Mouse (Mus musculus) T-cell, adult 2 months (primary cell): ENCODE measurements around the gene Neurog3.

Experiments used
- DNase-seq: peaks from one replicate; pipeline ENCODE4 v3.0.0; 2022; ENCODE audit warnings: low spot score

Neurog3 gene

DNA sequence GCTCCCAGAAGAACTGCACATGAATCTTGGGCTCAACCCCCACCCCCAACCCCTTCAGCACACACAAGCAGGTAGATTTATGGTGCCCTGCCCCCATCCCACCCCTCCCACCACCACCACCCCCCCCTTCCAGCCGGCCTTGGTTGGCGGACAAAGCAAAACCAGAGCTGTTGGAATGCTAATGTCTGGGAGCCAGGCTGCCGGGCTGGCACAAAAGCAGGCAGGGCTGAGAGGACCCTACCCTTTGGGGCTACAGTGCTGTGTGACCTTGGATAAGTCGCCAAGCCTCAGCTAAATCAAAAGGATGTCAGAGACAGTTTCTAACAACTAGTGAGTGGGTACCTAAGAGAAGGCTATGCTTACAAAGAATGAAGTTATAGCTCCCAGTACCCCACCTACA is 4.3 kb downstream of the Neurog3 start:
- DNase-seq, result no peak

- no peak for DNase-seq
Measured at GRCm38 (mm10) chr10:62138040-62138439, 5.2 kb downstream of the Neurog3 start.

DNA sequence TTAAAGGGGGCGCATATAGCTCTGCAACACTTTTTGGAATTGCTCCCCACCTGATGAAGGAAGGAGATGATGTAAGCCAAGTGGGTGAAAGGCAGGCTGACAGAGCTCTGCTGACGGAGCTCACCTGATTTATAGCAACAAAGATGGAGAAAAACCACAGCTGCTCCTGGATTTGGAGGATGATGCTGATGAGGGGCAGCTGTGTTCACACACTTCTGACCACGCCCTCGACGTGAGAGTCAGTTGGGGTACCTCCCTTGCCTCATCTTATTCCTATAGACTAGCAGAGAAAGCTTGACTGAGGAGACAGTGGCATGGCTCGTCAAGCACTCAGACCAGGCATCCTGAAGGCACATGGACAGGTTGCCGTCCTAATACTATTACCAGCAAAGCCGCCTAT is 10.9 kb downstream of the Neurog3 start, which contains the start of gene Fam241b:
Gene Fam241b (minus strand): TSS at position 101 of the 400 bp plus-strand sequence.
- DNase-seq, result no peak

DNA sequence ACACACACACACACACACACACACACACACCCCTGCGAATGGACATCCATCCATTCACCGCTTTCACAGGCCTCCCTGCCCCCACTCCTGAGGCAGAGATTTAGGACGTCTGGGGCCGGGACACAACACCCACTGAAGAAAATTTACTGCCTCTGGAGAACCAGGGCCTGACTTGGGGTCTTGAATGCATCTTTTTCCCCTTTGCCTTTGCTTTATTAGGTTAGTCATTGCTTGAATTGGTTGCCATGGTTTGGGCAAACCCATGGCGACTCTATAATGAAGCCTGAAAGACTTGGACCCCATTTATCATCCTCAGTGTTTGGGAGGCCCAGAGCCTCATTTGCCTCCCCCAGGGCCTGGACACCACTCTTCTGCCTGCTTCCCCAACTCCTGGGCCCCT is 13.1 kb downstream of the Neurog3 start:
- no peak for DNase-seq

GRCm38 (mm10) chr10:62147466-62148248 is 14.8 kb downstream of the Neurog3 start:
- no peak for DNase-seq

DNA sequence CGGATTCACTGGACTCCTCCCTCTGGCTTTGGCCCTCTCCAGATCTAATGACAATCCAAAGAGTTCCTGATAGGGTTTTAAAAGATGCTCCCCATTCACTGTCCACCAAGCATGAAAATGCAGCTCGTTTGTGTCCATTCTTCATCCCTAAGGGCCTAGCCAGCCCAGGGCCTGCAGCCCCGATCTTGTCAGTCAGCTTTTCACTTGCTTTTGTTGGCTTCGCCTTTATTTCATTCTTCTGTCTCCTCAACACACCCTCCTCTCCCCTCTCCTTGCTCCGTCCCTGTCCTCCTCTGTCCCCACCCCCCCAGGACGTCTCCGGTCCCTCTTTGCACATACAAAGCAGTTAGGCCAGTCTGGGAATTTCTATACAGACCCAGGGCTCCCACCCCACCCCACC is 17.0 kb downstream of the Neurog3 start:
- no peak for DNase-seq

DNA sequence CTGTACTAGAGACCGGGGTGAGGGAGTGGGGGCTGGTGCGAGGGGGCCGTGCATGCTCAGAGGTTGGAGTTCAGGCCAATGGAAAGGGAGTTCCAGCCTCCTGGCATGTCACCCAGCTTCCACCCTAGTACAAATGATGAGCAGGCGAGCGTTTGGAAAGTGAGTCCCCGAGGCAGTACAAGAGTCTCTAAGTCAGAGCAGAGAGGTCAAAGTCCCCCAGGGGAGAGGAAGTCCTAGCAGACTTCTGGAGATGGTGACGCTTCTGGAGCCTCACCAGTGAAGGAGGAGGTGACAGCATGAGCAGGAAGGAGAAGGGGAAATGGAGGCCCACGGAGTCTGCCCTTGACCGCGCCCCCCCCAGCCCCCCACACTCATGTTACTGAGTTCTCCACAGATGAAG is 29.5 kb downstream of the Neurog3 start:
- no peak for DNase-seq

- DNase-seq, result no peak
Measured at GRCm38 (mm10) chr10:62172841-62173553, 40.1 kb downstream of the Neurog3 start.

DNA sequence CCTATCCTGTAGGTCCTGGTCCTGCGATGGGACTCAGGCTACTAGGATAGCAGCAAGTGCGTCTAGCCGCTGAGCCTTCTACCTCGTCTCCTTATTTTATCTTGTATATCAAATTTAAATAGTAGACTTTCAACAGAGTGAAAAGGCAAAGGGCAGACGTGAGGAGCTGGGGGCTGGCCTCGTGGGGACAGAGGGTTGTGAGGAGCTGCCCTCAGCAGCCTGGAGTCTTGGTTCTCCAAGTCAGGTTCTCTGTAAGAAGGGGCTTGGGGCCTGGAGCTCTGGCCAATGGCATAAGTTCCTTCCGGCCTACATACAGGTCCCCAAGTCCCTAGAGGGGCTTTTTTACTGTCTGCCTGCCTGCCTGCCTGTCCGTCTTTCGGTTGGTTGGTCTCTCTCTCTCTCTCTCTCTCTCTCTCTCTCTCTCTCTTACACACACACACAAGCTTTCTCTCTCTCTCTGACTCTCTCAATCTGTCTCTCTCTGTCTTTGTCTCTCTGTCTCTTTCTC is 41.1 kb downstream of the Neurog3 start:
- no peak for DNase-seq

DNA sequence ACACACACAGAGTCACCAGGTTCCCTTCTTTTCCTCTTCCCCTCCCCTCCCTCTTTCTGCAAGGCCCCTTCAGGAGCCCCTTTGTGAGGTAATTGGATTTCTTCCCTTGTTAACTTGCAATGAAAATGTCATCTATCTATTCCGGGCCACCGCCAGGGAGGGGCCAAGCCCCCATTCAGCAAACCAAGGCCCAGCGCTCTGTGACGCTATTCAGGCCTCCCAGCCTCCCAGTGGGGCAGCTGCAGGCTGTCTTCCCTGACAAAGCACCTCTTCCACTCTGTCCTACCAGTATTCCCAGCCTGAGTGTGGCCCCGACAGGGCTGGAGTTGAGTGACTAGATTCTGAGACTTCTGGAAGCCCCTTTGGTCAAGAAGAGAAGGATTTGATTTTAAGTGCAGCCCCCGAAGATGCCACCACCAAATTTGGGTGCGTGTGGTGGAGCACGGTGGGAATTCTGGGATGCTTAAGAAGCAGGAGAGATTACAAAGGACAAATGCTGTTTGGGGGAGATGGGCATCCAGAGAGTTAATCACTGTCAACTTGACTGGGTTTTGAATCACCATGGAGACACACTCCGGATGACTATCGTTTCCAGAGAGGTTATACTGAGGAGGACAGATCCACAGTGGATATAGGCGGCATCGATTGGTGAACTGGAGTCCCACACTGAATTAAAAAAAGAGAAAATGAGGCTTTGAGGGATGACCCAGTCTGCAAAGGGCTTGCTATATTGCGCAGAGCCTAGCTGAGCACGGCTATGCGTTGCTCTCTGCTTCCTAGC is 41.8 kb downstream of the Neurog3 start:
- no peak for DNase-seq

DNA sequence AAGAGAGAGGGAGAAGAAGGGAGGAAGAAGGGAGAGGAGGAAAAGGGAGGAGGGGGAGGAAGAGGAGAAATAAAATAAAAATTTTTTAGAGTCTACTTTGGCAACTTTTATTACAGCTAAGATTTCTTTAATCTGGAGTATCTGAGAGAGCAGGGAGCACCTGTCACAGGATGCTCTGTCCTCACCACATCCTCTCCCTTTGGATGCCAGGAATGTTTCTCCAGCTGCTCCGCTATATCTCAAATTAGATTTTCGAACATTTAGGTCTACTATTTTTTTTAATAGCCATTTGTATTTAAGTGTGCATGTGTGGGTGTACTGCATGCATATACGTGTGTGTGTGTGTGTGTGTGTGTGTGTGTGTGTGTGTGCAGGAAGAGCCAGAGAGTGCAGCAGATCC is 47.1 kb downstream of the Neurog3 start:
- DNase-seq, result no peak

- no peak for DNase-seq
Measured at GRCm38 (mm10) chr10:62181701-62182100, 48.8 kb downstream of the Neurog3 start.

DNA sequence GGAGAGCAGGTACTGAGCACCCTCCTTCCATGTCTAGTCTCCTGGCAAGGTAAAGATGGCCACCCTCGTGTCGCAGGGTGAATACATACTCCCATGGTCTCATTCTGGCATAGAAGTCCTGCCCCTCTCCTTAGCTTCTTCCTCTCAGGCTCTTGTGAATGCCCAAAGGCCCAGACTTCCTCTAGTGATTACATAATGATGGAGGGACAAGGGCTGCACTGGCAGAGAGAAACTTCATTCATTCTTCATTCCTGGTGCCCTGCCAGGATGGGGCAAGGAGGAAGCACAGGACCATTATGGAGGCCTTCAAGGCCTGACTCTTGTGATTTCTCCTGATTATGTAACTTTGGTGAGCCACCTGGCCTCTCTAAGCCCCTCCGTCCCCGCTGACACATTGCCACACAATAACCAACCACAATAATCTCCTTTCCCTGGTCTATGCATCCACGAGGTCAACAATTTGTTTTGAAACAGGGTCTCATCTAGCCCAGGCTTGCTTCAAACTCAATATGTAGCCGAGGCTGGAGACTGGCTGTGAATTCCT is 49.7 kb downstream of the Neurog3 start:
- no peak for DNase-seq

DNA sequence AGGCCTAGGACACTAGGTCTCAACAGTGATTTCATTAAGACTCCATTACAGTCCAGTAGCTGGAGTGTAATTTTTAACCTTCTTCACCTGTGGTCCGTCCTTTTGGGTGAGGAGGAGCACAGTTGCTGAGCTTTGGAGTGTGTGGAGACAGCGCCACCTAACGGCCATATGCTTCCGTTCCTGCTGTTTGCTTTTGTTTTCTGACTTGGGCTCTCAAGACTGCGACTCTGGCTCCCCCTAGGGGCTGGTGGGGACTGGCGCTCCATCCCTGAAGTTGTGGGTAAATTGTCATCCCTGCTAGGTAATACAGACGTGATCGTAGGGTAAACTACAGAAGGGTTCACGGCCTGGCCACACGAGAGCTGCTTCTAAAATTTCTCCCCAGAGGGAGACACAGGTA is 50.2 kb downstream of the Neurog3 start:
- DNase-seq, result peak; percentile 87
